Comparison of ENCODE assay signal across 26 mouse cellular contexts in genomic region chr10:126133188-126133587, GRCm38 (mm10).
DNase-seq lines count a peak whose midpoint lies in the region; ATAC-seq and TF ChIP-seq lines count a peak whose summit lies in the region.
"Had no signal": no experiment of that assay in that cellular context is flagged by ENCODE, and none has a peak within 500 bp of the region (broad histone marks: within the 10 kb centered on the region; RNA-seq: fewer than 3 reads in every experiment).

No protein-coding gene starts in this region.

- no peak overlapping the region for H3K4me2 ChIP-seq in lung, postnatal 0 days (replicated peaks; ENCODE audit: low read depth, low read length)
- H3K4me2 ChIP-seq: embryonic facial prominence, embryonic 13.5 days; forebrain, embryonic 15.5 days; heart, embryonic 12.5 days; hindbrain, embryonic 14.5 days; lung, embryonic 14.5 days; neural tube, embryonic 12.5 days had no signal

- TF ChIP-seq EP300 in lung, postnatal 0 days (IDR thresholded peaks at IDR 0.05): no peak

- no peak overlapping the region for H3K9ac ChIP-seq in lung, postnatal 0 days (replicated peaks; ENCODE audit: low read depth)
- H3K9ac ChIP-seq: embryonic facial prominence, embryonic 13.5 days; forebrain, embryonic 15.5 days; heart, embryonic 12.5 days; hindbrain, embryonic 14.5 days; liver, embryonic 14.5 days; lung, embryonic 14.5 days; neural tube, embryonic 12.5 days had no signal

- TF ChIP-seq POLR2A in lung, adult 2 months (IDR thresholded peaks at IDR 0.05; ENCODE audit: borderline replicate concordance, extremely low read depth, low read depth, low read length): no peak

- peak; percentile 10 to 17 for DNase-seq in heart, adult 18-20 months
- DNase-seq in heart, embryonic 10.5 days (ENCODE audit: low spot score): no peak
- peak; percentile 10 for DNase-seq in lung, postnatal 0 days (ENCODE audit: low spot score)
- DNase-seq in lung, adult 2 months: no peak
- peak; percentile 40 for DNase-seq in Muller cell, postnatal 12 days (ENCODE audit: inconsistent ontology term)
- DNase-seq in cerebellum, postnatal 14 days: no peak
- DNase-seq: adrenal gland, postnatal 10 days; cerebellum, adult 11 months; cerebellum, adult 9-11 months; kidney, adult 11 months; kidney, postnatal 14 days; liver; lung, embryonic 14.5 days; lung, postnatal 4 days; right cerebral cortex, postnatal 4 days; thymus, postnatal 25 days had no signal

- no peaks in the 10 kb centered on the region for H3K4me1 ChIP-seq in heart, embryonic 10.5 days
- H3K4me1 ChIP-seq in lung, postnatal 0 days (ENCODE audit: insufficient read depth, low read depth, low read length): no peaks in the 10 kb centered on the region
- no peaks in the 10 kb centered on the region for H3K4me1 ChIP-seq in lung, adult 2 months (ENCODE audit: control insufficient read depth, insufficient read depth, low read length)
- H3K4me1 ChIP-seq: embryonic facial prominence, embryonic 13.5 days; forebrain, embryonic 15.5 days; heart, embryonic 12.5 days; neural tube, embryonic 12.5 days had no signal

- no peak for TF ChIP-seq CTCF in lung, postnatal 0 days (IDR thresholded peaks at IDR 0.05)
- no peak for TF ChIP-seq CTCF in lung, adult 2 months (IDR thresholded peaks at IDR 0.05; ENCODE audit: insufficient read depth, low read length)

- H3K4me3 ChIP-seq in heart, embryonic 10.5 days: no peak overlapping the region
- H3K4me3 ChIP-seq in lung, postnatal 0 days (ENCODE audit: low read depth, low read length): no peak overlapping the region
- H3K4me3 ChIP-seq in lung, adult 2 months (replicated peaks; ENCODE audit: extremely low read depth, low read depth, low read length): no peak overlapping the region
- H3K4me3 ChIP-seq: embryonic facial prominence, embryonic 13.5 days; forebrain, embryonic 10.5 days; forebrain, embryonic 15.5 days; heart, embryonic 12.5 days; neural tube, embryonic 12.5 days had no signal

- no peaks in the 10 kb centered on the region for H3K27me3 ChIP-seq in heart, embryonic 10.5 days (ENCODE audit: insufficient read depth, poor library complexity, severe bottlenecking)
- H3K27me3 ChIP-seq in lung, postnatal 0 days (replicated peaks; ENCODE audit: insufficient read depth, low read length): no peaks in the 10 kb centered on the region
- H3K27me3 ChIP-seq: embryonic facial prominence, embryonic 13.5 days; forebrain, embryonic 15.5 days; heart, embryonic 12.5 days; neural tube, embryonic 12.5 days had no signal

- no peaks in the 10 kb centered on the region for H3K9me3 ChIP-seq in heart, embryonic 10.5 days
- no peaks in the 10 kb centered on the region for H3K9me3 ChIP-seq in lung, postnatal 0 days (ENCODE audit: low read length)
- H3K9me3 ChIP-seq: embryonic facial prominence, embryonic 13.5 days; forebrain, embryonic 10.5 days; forebrain, embryonic 15.5 days; neural tube, embryonic 12.5 days had no signal

- no peaks in the 10 kb centered on the region for H3K36me3 ChIP-seq in heart, embryonic 10.5 days
- H3K36me3 ChIP-seq in lung, postnatal 0 days (ENCODE audit: insufficient read depth, low read length): no peaks in the 10 kb centered on the region
- H3K36me3 ChIP-seq: embryonic facial prominence, embryonic 13.5 days; forebrain, embryonic 10.5 days; forebrain, embryonic 15.5 days; heart, embryonic 12.5 days; neural tube, embryonic 12.5 days had no signal

- WGBS in heart, embryonic 10.5 days: 76% methylated on average over 3 of the region's 3 CpGs
- 75% methylated on average over 3 of the region's 3 CpGs for WGBS in lung, postnatal 0 days
- 65% methylated on average over 3 of the region's 3 CpGs for WGBS in lung, adult 2 months

- ATAC-seq in lung, postnatal 0 days: no peak
- peak; percentile 73 for ATAC-seq in megakaryocyte progenitor cell, adult 5-6 weeks (replicated peaks; ENCODE audit: poor library complexity)
- no peak for ATAC-seq in megakaryocyte-erythroid progenitor cell, adult 5-6 weeks (replicated peaks; ENCODE audit: low FRiP score, low TSS enrichment, poor library complexity, severe bottlenecking)
- ATAC-seq: forebrain, embryonic 15.5 days; midbrain, embryonic 16.5 days had no signal

- H3K27ac ChIP-seq in heart, embryonic 10.5 days: no peak overlapping the region
- no peak overlapping the region for H3K27ac ChIP-seq in lung, postnatal 0 days (ENCODE audit: low read length)
- H3K27ac ChIP-seq: embryonic facial prominence, embryonic 13.5 days; forebrain, embryonic 10.5 days; forebrain, embryonic 15.5 days; hindbrain, embryonic 14.5 days; liver, embryonic 14.5 days; neural tube, embryonic 12.5 days had no signal

Comparison
In these comparisons a context has a peak if more than half of its experiments do, and no peak if none do; other contexts are left out.
1. DNase-seq: peak in heart, adult 18-20 months (2 of 2), lung, postnatal 0 days (single experiment) and Muller cell, postnatal 12 days (single experiment); none in heart, embryonic 10.5 days (single experiment), lung, adult 2 months (single experiment) and cerebellum, postnatal 14 days (0 of 2).